Mouse (Mus musculus) kidney, postnatal 10 days (tissue): ENCODE data around the gene Grrp1.

Experiments
- DNase-seq: peaks from one replicate; pipeline ENCODE4 v3.0.0; 2021; ENCODE audit warnings: mixed read lengths

Grrp1 gene

DNA sequence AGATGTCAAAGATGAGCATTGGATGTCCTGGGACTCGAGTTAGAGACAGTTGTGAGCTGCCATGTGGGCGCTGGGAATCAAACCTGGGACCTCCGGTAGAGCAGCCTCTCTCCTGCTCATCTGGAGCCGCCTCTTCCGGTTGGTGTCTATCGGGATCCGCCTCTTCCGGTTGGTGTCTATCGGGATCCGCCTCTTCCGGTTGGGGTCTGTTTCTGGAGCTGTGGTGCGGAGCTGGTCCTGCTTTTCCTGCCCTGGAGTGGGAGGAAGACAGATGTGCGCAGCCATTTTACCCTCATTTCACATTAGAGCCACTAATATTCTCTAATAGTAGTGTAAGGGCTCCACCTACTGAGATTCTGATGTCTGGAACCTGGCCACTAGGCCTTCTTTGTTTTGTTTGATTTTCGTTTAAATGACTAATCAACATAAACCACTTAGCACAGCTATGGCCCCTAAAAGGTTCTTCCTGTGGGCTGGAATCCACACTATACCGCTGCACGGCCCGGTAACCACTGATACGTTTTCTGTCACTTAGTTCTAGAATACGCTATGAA is 14.3 kb upstream of the Grrp1 start:
- no peak for DNase-seq

DNA sequence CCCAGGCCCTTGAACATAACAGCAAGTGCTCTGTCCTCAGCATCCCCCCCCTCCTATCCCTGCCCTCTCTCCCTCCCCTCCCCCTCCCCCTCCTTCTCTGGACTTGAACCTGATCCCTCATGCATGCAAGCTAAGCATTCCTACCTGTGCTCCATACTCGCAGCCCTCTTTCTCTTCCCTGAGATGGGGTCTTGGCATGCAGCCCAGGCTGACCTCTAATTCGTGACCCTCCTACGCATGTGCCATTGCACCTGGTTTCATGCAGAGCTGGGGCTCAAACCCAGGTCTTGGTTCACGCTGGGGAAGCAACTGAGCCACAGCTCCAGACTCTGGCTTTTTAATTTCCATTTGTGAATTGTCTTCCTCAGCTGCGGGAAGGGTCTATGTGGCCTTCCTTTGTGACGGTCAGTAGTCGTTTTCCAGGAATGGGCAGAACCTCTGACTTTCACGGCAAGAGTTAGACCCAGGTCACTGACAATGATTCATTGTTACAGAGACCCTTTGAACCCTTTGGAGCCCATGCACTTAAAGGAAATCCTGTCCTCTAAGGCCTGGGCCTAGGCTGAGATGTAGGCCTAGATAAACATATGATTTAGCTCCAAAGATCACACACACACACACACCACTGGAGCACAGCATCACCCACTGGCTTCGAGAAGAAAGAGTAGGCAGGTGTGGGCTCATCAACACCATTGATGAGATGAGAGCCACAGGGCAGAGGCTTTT is 12.1 kb upstream of the Grrp1 start:
- peak; percentile 36 for DNase-seq

DNA sequence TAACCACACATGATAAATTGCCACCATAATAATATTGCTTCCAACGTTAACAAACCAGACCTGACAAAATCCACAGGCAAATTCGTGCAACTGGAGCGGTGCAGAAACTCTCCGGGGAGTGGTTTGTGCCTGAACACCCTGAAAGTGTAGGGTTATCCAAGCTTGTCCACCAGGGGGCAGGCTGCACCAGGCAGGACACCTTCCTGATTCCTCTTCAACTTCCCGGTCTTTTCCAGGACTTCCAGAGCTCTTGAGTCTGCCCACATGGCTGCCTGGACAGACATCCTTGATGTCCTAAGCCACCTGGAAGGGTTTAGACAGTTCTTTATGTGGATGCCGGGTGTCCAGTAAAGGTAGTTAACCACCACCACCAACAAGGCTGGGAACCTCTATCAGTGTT is 9.3 kb upstream of the Grrp1 start:
- peak; percentile 84 for DNase-seq

DNA sequence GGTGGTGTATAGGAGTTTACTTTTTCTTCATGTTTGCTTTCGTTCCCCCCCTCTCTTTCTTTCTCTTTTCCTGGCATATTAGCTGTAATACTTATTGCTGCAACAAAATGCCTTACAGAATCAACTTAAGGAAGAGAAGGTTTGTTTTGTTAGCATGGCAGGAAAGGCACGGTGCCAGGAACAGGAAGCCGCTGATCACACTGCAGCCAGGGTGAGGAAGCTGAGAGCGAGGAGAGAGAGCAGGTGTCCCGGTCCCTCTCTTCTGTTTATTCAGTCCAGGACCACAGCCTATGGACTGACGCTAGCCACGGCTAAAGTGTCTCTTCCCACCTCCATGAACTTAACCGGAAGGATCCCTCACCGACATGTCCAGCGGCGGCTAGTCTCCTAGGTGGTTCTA is 4.4 kb upstream of the Grrp1 start:
- peak; percentile 61 for DNase-seq

DNA sequence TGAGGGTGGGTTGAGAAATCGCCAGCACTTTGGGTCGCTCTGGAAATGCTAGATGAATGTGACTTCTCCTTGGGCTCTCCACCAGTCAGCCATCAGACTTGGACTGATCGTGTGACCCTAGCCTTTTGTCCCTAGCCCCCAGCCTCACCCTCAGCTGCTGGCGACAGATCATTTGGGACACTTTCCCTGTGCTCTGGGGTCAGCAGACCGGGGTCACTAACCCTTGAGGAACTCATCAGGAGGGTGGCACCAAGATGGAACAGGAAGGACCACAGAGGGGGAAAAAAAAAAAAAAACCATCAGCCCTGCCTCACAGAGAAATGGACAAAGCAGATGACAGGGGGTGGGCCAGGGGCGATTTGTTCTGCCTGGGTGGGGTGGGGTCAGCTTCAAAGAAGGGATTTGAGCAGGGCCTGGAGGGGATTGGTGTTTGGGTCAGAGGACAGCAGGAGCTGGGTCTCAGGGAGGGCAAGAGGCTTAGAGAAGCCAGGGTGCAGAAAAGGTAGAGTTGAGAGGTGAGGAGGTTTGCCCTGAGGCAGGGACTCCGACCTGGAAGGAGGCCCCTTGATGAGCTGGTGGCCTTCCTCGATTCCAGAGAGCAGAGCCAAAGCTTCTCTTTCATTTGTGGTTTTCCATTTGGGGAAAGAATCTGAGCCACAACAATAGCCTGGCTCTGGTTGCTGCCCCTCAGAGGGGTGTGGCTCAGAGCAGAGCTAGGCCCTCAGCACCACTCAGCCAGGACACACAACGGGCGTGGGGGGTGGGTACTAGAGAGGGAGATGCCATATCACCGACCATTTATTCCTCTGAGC is 3.5 kb upstream of the Grrp1 start:
- DNase-seq, result no peak

DNA sequence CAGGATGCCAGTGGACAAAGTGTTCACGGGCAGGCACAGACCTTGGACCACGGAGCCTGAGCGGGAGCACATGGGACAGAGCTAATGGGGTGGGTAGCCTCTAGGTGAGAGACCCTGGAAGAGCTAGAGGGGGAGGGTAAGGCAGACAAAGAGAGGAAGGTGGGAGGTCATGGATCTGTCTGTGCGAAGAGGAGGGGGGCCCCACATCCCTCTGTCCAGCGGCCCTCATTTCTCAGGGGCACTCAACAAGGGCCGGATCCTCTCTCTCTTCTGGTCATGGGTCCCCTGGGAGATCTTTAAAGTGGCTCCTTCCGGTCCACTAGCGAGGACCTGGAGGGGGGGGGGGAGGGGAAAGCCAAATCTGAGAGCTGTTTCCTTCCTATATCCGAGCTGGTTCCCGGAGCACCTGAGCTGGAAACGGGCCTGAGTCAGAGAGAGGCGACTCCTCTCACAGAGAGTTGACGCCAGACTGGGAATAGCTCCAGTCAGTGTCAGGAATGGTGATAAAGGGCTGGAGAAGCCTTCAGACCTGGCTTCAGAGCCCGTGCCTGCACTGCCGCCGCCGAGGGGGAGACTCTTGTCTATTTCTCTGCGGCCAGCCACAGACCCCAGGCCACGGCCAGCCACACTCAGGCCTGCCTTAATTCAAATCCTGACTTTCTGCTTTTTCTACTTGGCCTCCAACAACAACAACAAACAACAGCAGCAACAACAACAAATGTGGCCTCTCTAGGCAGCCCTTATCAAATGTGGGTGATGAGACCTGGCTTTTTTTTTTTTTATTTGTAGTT is 2.7 kb upstream of the Grrp1 start:
- DNase-seq, result peak; percentile 70

DNA sequence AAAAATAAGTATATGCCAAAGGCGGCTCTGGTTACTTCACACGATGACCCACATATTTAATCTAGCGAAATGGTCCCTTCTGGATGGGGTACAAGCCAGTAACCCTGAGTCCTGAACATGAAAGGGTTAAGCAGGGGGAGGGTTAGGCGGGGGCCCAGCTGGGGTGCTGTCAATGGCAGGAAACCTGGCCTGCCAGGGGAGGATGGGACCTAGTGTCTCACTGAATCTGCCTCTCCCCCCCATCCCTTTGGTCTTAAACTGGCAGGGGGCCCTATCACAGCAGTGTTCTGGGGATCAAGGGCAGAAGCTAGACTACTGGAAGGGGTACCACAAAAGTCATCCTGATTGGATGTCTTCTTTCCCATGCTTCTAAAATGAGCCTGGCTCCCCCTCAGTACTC is 1.9 kb upstream of the Grrp1 start:
- peak; percentile 62 for DNase-seq

DNA sequence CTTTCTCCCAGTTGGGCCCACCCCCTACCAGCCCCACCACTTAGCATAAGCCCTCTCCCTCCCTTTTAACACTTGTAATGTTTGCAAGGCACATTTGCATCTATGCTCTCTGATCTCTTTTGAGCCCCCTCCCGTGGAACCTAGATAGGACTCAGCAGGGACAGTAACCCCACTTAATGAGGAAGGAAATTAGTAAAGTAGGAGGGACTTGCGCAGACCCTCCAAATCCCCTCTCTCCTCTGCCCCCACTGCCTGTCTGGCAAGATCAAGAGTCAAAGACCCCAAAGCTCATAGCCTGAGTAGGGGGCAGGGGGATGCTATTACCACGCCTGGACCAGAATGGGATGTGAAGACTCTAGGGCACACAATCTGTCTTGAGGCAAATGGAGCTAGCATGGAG is 929 bp upstream of the Grrp1 start:
- no peak for DNase-seq

DNA sequence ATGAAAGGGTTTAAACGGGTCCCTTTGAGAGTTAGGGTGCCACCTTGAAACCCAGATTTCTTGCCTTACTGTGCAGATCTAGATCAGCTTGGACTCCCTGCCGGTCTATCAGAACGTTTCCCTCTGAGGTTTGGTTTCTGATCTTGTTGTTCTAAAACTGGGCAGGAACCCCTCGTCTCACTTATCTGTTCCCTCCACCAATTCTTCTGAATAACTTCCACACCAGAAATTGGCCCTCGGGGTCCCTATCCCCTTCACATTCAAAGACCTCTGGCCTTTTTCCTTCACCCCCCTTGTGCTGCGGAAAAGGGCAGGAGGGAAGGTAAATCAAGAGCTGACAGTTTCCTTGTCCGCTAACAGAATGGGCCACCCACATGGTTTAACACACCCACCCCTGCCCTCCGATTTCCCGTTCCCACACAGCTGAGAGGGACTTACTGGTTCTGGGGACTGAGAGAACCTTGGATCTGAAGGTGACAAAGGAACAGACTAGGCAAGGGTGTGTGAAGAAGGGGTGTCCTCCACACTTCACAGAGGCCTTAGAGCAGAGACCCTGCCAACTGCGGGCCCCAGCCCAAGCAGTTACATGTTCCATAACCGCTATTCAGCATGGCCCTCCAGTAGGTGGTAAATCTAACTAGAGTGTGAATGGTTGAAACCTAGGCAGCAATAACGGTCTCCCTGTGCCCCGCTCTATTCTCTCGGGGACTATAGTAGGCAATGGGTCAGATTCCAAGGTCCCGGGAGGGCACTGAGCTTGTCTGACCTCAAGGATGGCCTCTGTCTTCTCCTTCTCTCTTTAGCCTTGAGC is 790 bp downstream of the Grrp1 start:
- peak; percentile 60 for DNase-seq

DNA sequence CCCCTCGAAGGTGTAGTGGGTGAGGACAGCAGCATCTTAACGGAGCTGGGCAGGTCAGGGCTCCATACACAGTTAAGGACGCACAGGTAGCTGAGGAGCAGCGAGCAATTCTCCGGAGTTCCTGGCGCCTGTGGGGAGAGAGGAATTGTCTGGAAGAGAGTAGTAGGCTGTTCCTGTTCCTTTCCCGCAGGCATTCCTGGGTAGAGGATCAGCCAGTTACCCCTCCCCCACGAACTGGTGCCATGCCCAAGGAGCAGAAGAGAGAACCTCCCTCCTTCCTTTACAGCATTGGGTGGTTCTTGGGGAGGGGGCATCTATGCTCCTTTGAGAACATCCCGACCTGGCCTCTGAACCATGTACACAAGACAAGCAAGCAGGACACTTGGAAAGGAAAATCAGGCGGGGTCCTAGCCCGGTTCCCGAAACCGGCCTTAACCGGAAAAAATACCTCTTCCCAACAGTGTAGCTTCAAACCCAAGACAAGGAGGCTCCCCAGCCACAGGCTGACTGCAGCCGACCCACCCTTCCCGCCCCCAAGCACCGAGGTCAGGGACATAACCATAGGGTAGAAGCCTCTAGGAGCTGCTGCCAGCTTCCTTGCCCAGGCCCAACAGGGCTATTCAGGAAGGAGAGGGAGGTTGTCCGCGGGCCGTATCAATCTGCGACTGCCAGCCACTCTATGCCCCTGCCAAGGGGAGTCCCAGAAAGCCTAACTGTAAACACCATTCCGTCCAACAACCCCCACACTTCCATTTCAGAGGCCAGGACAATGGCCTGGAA is 1.6 kb downstream of the Grrp1 start:
- DNase-seq, result peak; percentile 64

DNA sequence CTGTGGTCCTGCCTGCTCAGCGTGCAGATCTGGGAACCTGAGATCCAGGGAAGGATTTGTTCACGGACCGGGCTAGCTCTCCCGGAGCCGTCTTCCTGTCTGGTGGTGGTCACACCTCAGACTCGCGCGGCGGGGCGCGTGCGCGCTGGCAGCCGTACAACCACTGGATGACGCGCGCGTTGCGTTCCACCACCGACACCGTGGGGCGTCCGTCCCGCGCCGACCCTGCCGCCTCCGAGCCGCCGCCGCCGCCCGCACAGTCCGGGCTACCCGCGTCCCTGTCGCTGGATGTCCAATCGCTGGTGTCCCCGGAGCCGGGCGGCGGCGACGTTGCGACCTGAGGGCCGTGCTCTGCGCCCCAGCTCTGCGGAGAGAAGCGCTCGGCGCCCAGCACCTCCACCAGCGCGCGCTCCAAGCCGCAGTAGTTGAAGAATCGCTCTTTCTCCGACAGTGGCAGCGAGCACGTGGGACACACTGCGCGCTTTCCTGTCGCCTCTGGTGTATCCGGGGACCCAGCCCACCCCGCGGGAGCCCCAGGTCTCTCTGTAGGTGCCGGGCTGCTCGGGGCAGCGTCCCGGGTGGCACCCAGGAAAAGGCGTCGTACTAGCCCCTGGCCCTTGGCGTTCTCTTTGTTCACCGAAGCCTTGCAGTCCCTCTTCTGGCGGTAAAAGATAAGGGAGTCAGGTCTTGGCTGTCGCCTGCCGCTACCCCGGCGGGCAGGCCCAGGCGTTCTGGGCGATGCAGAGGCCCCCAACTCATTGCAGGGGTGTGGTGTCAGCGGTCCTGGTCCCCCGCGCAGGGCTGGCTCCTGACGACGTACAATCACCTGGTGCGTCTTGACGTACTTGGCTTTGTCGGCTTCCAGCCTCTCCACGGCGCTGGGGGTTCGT is 2.4 kb downstream of the Grrp1 start:
- peak; percentile 64 for DNase-seq

DNA sequence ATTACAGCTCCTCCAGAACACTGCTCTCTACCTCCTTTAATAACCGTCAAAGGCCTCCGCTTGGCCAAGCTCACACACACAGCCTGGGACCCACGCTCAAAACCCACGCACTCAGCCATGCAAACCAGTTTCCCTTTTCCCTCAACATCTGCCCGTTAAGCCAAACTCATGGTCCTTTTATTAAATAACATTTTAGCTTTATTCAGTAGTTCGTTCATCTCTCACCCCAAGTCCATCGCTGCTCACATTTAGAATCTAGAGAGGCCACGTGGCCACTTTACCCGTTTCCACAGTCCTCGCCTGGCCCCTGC is 3.0 kb downstream of the Grrp1 start:
- no peak for DNase-seq

DNA sequence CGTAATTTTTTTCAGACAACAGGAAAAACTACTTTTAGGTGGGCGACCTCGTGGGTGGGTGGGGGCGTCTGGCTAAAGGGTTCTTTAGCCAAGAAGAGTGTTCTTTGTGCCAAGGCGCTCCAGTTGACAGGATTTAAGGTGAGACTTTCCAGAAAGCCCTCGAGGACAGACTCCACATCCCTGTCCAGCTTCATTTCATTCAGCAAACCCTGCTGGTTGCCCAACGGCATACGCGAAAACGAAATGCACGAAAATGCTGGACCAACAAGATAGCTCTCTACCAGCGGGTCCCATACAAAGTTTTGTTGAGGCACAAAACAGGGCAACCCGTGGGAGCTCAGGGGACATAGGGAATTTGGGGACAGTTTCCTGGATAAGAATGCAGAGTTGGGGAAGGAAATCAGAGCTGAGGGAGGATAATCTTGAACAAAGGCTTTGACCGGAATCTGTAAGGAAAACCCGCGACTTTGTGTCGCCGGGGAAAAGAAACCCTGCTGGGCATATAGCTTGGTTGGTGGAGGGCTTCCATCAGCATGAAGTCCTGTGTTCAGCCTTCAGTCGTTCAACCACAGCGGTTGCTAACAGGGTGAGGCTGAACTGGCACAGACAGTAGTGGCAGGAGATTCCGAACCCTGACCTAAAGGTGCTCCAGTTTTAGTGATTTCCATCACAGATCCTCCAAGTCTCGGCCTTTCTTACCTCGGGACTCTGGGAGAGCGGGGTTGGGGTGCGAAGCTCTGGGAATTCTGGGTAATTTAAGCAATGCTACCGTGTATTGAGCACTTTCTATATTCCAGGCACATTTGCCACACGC is 3.6 kb downstream of the Grrp1 start:
- DNase-seq, result no peak

DNA sequence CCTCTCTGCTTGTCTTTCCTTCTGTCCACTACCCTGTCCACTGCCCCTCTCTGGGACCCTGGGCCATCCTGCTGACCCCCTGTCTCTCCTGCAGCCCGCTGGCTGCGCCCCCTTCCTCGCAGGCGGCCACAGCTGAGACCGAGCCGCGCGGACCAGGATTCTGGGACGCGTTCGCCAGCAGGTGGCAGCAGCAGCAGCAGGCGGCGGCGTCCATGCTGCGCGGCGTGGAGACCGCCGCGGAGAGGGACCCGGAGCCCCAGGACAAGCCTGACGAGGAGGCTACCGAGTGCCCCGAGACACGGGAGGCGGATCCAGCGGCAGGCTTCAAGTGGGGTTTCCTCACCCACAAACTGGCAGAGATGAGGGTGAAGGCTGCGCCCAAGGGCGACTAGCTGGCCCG is 4.3 kb downstream of the Grrp1 start:
- DNase-seq, result peak; percentile 90

DNA sequence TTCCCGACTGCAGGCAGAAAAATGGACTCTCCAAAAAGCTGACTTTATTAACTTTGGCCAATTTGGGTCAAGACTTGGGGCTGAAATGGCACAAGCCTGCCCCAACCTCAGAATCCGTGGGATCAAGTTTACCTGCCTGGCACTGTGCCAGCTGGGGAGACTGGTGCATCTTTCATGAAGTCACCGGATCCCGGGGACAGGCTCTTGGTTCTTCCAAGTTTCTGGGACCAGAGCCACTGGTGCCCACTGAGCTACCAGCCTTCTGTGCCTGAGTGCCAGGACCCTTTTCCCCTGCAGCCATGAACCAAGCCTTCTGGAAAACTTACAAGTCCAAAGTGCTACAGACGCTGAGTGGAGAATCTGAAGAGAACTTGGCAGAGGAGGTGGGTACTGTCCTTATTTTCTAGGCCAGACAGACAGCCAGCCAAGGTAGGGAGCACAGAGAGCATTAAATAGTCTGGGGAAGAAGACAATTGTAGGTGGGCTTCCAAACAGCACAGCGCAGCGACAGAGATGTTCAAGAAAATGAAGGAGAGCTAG is 7.1 kb downstream of the Grrp1 start, which contains the start of gene Gm30191:
Gm30191 (plus strand) TSS at position 217 of the 540 bp plus-strand sequence.
- DNase-seq, result no peak

DNA sequence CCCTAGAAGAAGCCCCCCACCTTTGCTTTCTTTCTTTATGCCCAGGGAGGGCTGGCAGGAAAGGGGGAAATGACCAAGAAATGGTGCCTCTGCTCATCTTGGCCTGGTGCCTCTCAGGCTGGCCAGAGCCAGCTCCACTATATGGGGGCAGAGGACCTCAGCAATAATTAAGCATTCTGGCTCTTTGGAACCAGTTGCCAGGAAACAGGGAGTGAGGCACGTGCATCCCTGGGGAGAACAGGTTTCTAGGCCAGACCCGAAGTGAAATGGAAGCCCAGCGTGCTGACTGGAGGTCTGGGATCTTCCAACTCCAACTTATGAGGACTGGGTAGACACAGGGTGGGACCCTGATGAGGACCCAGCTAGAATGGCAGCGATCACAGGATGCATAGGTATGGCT is 7.7 kb downstream of the Grrp1 start:
- DNase-seq, result no peak

DNA sequence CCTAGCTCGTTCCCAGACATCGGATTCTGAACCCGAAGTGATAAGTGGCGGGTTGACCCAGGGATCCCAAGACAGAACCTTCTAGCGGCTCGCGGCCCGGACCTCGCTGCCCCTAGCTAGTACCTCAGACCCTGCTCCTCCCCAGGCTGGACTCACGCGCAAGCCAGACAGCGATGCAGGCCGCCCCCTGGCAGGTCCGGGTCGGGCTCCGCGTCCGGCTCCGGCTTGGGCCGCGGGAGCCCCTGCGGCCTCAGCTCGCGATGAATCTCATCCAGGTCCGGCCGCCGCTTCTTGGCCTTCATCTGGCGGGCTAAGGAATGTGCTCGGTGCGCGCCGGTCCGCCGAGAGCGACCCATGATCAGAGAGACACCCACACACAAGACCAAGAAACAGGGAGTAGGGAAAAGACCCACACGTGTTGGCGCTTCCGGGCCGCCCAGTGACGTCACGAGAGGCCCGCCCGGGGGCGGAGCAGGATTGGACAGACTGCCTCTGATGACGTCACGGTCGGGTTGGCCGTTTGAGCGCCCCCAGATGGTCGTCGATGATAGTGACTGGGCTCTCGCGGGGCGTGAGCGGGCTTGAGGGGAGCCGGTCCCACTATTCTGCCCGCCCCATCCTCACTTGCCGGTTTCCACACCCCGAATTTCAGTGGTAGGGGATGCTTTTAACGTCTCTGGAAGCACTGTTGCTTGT is 8.6 kb downstream of the Grrp1 start, which contains the start of gene Zfp593:
Zfp593 (minus strand) TSS at position 445 of the 696 bp plus-strand sequence.
- peak; percentile 98 for DNase-seq

DNA sequence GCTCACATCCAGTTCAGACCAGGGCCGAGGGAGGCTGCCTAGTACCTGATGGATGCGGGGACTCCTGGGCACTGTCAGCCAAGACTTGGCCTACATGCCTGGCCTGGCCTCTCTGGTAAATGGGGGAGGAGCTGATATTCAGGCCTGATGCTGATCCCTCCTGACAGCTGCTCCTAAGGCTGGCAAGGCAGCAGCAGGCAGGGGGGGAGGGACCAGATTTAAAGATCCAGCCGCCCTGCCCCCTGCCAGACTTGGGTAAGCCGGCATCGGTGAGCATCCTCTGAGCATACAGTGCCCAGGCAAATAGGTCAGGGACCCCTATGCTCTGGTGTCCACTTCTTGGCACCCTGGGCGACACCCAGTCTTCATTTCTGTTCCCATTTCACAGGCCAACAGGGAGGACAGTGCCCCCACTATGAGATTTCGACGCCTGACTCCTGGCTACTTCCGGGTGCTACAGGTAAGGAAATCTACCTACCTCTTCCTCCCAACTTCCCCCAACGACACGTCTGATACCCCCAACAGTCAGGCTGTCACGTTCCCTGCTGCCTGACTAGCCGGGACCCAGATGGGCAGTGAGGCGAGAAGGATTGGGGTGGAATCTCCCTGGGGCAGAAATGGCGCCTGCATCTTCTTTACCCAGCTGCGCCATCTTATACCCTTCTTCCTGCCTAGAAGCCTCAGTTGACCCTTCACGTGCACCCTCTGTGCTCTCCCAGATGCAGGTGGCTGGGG is 10.2 kb downstream of the Grrp1 start, which contains the start of gene E130218I03Rik:
E130218I03Rik (plus strand) TSS at position 147 of the 735 bp plus-strand sequence.
- DNase-seq, result no peak
